Mouse (Mus musculus) forebrain, postnatal 0 days (tissue): Measurements from ENCODE around the gene Them5. TPM values are rescaled to one million over a fixed set of nuclear protein-coding genes. Genes with fewer than 3 reads are reported as not detected.

Experiments used
- ATAC-seq: fragments of 200-750 bp; cut with Nextera tagmentation; 2 replicates; pipeline ENCODE4 v1.8.0; 2017; ENCODE audit warnings: mild to moderate bottlenecking, moderate library complexity
- DNase-seq: peaks from one replicate; pipeline ENCODE4 v3.0.0-alpha.2; 2015
- H3K27ac ChIP-seq: fragments of 300-500 bp; sonication (generic); 2 replicates; pipeline ENCODE4 v1.5.1; 2014; ENCODE audit warnings: low read depth, mild to moderate bottlenecking, antibody characterized with exemption, low read length, moderate library complexity, mixed read lengths
- H3K27me3 ChIP-seq: fragments of 300-500 bp; sonication (generic); 2 replicates; pipeline ENCODE4 v1.6.1; 2014; ENCODE audit warnings: mild to moderate bottlenecking, low read length, mixed read lengths; ENCODE audit not compliant: insufficient read depth
- H3K36me3 ChIP-seq: fragments of 300-500 bp; sonication (generic); 2 replicates; pipeline ENCODE4 v1.6.1; 2014; ENCODE audit warnings: mild to moderate bottlenecking, moderate library complexity; ENCODE audit not compliant: insufficient read depth
- H3K4me1 ChIP-seq: fragments of 300-500 bp; sonication (generic); 2 replicates; pipeline ENCODE4 v1.6.1; 2014; ENCODE audit warnings: antibody characterized with exemption; ENCODE audit not compliant: insufficient read depth
- H3K4me2 ChIP-seq: fragments of 300-500 bp; sonication (generic); 2 replicates; pipeline ENCODE4 v1.6.1; 2014; ENCODE audit warnings: low read depth, mild to moderate bottlenecking, moderate library complexity
- H3K4me3 ChIP-seq: fragments of 300-500 bp; sonication (generic); 2 replicates; pipeline ENCODE4 v1.5.1; 2014; ENCODE audit warnings: low read depth, low read length, mixed read lengths
- H3K9ac ChIP-seq: fragments of 300-500 bp; sonication (generic); 2 replicates; pipeline ENCODE4 v1.6.1; 2014; ENCODE audit warnings: mild to moderate bottlenecking
- H3K9me3 ChIP-seq: fragments of 300-500 bp; sonication (generic); 2 replicates; pipeline ENCODE4 v1.6.1; 2016; ENCODE audit warnings: low read length
- CTCF ChIP-seq: sonication (generic); IDR thresholded peaks from 2 replicates; pipeline ENCODE4 v1.5.1; 2016; ENCODE audit warnings: antibody characterized with exemption, control low read depth, low read depth
- WGBS: fragments of 180-500 bp; shearing (Covaris S2); extraction: QIAGEN DNeasy Blood & Tissue Kit; methylation state at CpG from one replicate; pipeline ENCODE4 v1.1.7; 2014; 5-methylcytosine and 5-hydroxymethylcytosine counted together
- polyA plus RNA-seq: library from polyadenylated mRNA; unstranded; fragments of >200 nt; fragmentation: Nextera tagmentation; extraction: Ambion mirVana; gene quantifications from 2 replicates; pipeline ENCODE4 v1.2.1, GENCODE M21; 2015
- total RNA-seq: library from RNA; depleted of rRNA; stranded (reverse); fragments of >200 nt; gene quantifications from 2 replicates; pipeline ENCODE4 v1.2.3, GENCODE M21; 2014; rRNA removed

Gene Them5
- total and polyA plus RNA-seq, 2 experiments from 2014 or later = not detected

GRCm38 (mm10) chr3:94388047-94388446 is 46.1 kb downstream of the Them5 start:
- Histone ChIP-seq H3K27me3 (no peaks in the 10 kb centered on the region), H3K36me3 (no peaks in the 10 kb centered on the region), H3K4me3 (no peak overlapping the region), H3K9ac (no peak overlapping the region), H3K4me1 (no peaks in the 10 kb centered on the region), H3K9me3 (no peaks in the 10 kb centered on the region), H3K27ac (no peak overlapping the region), H3K4me2 (no peak overlapping the region)
- DNase-seq (no peak), ATAC-seq (no peak)
- TF ChIP-seq CTCF = no peak
- 82% methylated on average over 5 of the region's 5 CpGs for WGBS

GRCm38 (mm10) chr3:94389420-94389819 is 47.5 kb downstream of the Them5 start:
- no peak overlapping the region for H3K9ac ChIP-seq
- ATAC-seq (no peak), DNase-seq (no peak)
- no peaks in the 10 kb centered on the region for H3K4me1 ChIP-seq
- H3K4me2 ChIP-seq = no peak overlapping the region
- TF ChIP-seq CTCF = no peak
- no peaks in the 10 kb centered on the region for H3K9me3 ChIP-seq
- WGBS = 97% methylated on average over 16 of the region's 16 CpGs
- no peaks in the 10 kb centered on the region for H3K36me3 ChIP-seq
- H3K4me3 ChIP-seq = no peak overlapping the region
- H3K27me3 ChIP-seq = no peaks in the 10 kb centered on the region
- H3K27ac ChIP-seq = no peak overlapping the region

GRCm38 (mm10) chr3:94391001-94391400 is 49.1 kb downstream of the Them5 start:
- Histone ChIP-seq H3K36me3 (no peaks in the 10 kb centered on the region), H3K4me2 (no peak overlapping the region), H3K4me3 (no peak overlapping the region), H3K9me3 (no peaks in the 10 kb centered on the region), H3K27me3 (no peaks in the 10 kb centered on the region), H3K4me1 (no peaks in the 10 kb centered on the region), H3K27ac (no peak overlapping the region), H3K9ac (no peak overlapping the region)
- DNase-seq (no peak), ATAC-seq (no peak)
- no peak for TF ChIP-seq CTCF
- WGBS = 73% methylated on average over 5 of the region's 5 CpGs

- Histone ChIP-seq H3K36me3 (no peaks in the 10 kb centered on the region), H3K4me2 (no peak overlapping the region), H3K9ac (no peak overlapping the region), H3K4me3 (no peak overlapping the region), H3K27ac (no peak overlapping the region), H3K9me3 (no peaks in the 10 kb centered on the region), H3K4me1 (no peaks in the 10 kb centered on the region), H3K27me3 (no peaks in the 10 kb centered on the region)
- 83% methylated on average over 2 of the region's 2 CpGs for WGBS
- TF ChIP-seq CTCF = no peak
- DNase-seq = no peak
- no peak for ATAC-seq
These were observed 50.2 kb downstream of the Them5 start for GRCm38 (mm10) chr3:94392128-94392527.

- no peak for TF ChIP-seq CTCF
- no peak for ATAC-seq
These were observed 51.1 kb downstream of the Them5 start for GRCm38 (mm10) chr3:94393049-94393448.

GRCm38 (mm10) chr3:94396336-94396735 is 54.4 kb downstream of the Them5 start:
- ATAC-seq (no peak), DNase-seq (no peak)
- no peaks in the 10 kb centered on the region for H3K27me3 ChIP-seq
- WGBS = 75% methylated on average over 1 of the region's 1 CpGs
- H3K9ac ChIP-seq = no peak overlapping the region
- H3K9me3 ChIP-seq = no peaks in the 10 kb centered on the region
- H3K4me2 ChIP-seq = no peak overlapping the region
- H3K36me3 ChIP-seq = no peaks in the 10 kb centered on the region
- no peak overlapping the region for H3K4me3 ChIP-seq
- no peak for TF ChIP-seq CTCF
- 0 out of 2 replicates have a peak, but pooled peaks cover 5% of the 10 kb centered on the region for H3K4me1 ChIP-seq
- H3K27ac ChIP-seq = no peak overlapping the region

More at GRCm38 (mm10) chr3:94393049-94393448, 51.1 kb downstream of the Them5 start:
- no peak overlapping the region for H3K4me2 ChIP-seq
- H3K9me3 ChIP-seq = no peaks in the 10 kb centered on the region
- no peak for DNase-seq
- H3K4me3 ChIP-seq = no peak overlapping the region
- H3K27ac ChIP-seq = no peak overlapping the region
- no peaks in the 10 kb centered on the region for H3K27me3 ChIP-seq
- H3K36me3 ChIP-seq = no peaks in the 10 kb centered on the region
- H3K9ac ChIP-seq = no peak overlapping the region
- 66% methylated on average over 4 of the region's 4 CpGs for WGBS
- H3K4me1 ChIP-seq = no peaks in the 10 kb centered on the region

- no peaks in the 10 kb centered on the region for H3K9me3 ChIP-seq
- no peak for ATAC-seq
- no peak for TF ChIP-seq CTCF
These were observed 55.0 kb downstream of the Them5 start for GRCm38 (mm10) chr3:94396851-94397250.

More at GRCm38 (mm10) chr3:94396851-94397250, 55.0 kb downstream of the Them5 start:
- Histone ChIP-seq H3K9ac (no peak overlapping the region), H3K36me3 (no peaks in the 10 kb centered on the region), H3K4me3 (no peak overlapping the region), H3K4me2 (no peak overlapping the region), H3K27me3 (no peaks in the 10 kb centered on the region), H3K27ac (no peak overlapping the region), H3K4me1 (0 out of 2 replicates have a peak, but pooled peaks cover 5% of the 10 kb centered on the region)
- WGBS = 83% methylated on average over 4 of the region's 4 CpGs
- no peak for DNase-seq

Other genes with a start within 250 kb of the Them5 start
- not detected in 2 replicates for gene Gm10696, start 163.9 kb upstream of the Them5 start, total RNA-seq
- gene Gm10696, start 163.9 kb upstream of the Them5 start, polyA plus RNA-seq = not detected in 2 replicates
- gene Gm5286, start 145.4 kb upstream of the Them5 start, total RNA-seq = 0.14 TPM in 1 of 2 replicates, not detected in the other
- gene Gm5286, start 145.4 kb upstream of the Them5 start, polyA plus RNA-seq = not detected in 2 replicates
- not detected in 2 replicates for gene Gm4778, start 78.1 kb upstream of the Them5 start, total RNA-seq
- gene Gm4778, start 78.1 kb upstream of the Them5 start, polyA plus RNA-seq = not detected in 2 replicates
- 34.3 and 37.7 TPM in 2 replicates for gene Them4, start 32.0 kb upstream of the Them5 start, total RNA-seq
- gene Them4, start 32.0 kb upstream of the Them5 start, polyA plus RNA-seq = 52.6 and 59.3 TPM in 2 replicates
- gene C2cd4d, start 20.3 kb downstream of the Them5 start, total RNA-seq = 0.62 and 3.0 TPM in 2 replicates
- 1.7 TPM in 2 replicates for gene C2cd4d, start 20.3 kb downstream of the Them5 start, polyA plus RNA-seq
- gene Rorc, start 30.7 kb downstream of the Them5 start, total RNA-seq = 0.29 and 0.46 TPM in 2 replicates
- 0.25 and 0.27 TPM in 2 replicates for gene Rorc, start 30.7 kb downstream of the Them5 start, polyA plus RNA-seq
- 1.0 TPM in 2 replicates for gene Lingo4, start 56.4 kb downstream of the Them5 start, total RNA-seq
- 0.43 and 1.2 TPM in 2 replicates for gene Lingo4, start 56.4 kb downstream of the Them5 start, polyA plus RNA-seq
- 9.8 and 13.6 TPM in 2 replicates for gene Tdrkh, start 71.2 kb downstream of the Them5 start, total RNA-seq
- gene Tdrkh, start 71.2 kb downstream of the Them5 start, polyA plus RNA-seq = 43.8 and 49.2 TPM in 2 replicates
- 66.4 and 71.6 TPM in 2 replicates for gene Mrpl9, start 101.2 kb downstream of the Them5 start, total RNA-seq
- 51.9 and 56.7 TPM in 2 replicates for gene Mrpl9, start 101.2 kb downstream of the Them5 start, polyA plus RNA-seq
- gene Oaz3, start 101.8 kb downstream of the Them5 start, total RNA-seq = not detected in 2 replicates
- 0.34 and 0.85 TPM in 2 replicates for gene Oaz3, start 101.8 kb downstream of the Them5 start, polyA plus RNA-seq
- gene Celf3, start 136.2 kb downstream of the Them5 start, total RNA-seq = 223 and 278 TPM in 2 replicates
- gene Celf3, start 136.2 kb downstream of the Them5 start, polyA plus RNA-seq = 247 and 295 TPM in 2 replicates
- 7.3 and 14.2 TPM in 2 replicates for gene Riiad1, start 138.2 kb downstream of the Them5 start, total RNA-seq
- 24.7 and 27.1 TPM in 2 replicates for gene Riiad1, start 138.2 kb downstream of the Them5 start, polyA plus RNA-seq
- gene Snx27, start 240.6 kb downstream of the Them5 start, total RNA-seq = 71.8 and 75.2 TPM in 2 replicates
- 49.0 and 80.0 TPM in 2 replicates for gene Snx27, start 240.6 kb downstream of the Them5 start, polyA plus RNA-seq